Mouse (Mus musculus) spleen, postnatal 14 days (tissue): Measurements from ENCODE around the gene Olfr315.
"Not testable (repeated sequence)": the region's sequence is repeated elsewhere in the genome, so short reads cannot be mapped to it uniquely, and the experiment has no call there.

Experiments
- DNase-seq, 2 experiments: peaks; one replicate each; pipeline ENCODE4 v3.0.0; 2021 to 2022; ENCODE audit warnings: low spot score in 2 of 2

Gene Olfr315

GRCm38 (mm10) chr11:58772888-58773287, at the start of gene Olfr315:
Gene Olfr315 (plus strand): TSS chr11:58773188.
- DNase-seq, result no peak

GRCm38 (mm10) chr11:58723914-58724313, 49.1 kb upstream of the Olfr315 start, which contains the start of gene Olfr318:
Gene Olfr318 (minus strand): TSS chr11:58724014.
- no peak for DNase-seq

- not testable (repeated sequence) for DNase-seq
Measured at GRCm38 (mm10) chr11:58727896-58728650, 44.9 kb upstream of the Olfr315 start.

- no peak for DNase-seq
Measured at GRCm38 (mm10) chr11:58733372-58733771, 39.6 kb upstream of the Olfr315 start.

- no peak for DNase-seq
Measured at GRCm38 (mm10) chr11:58738792-58739262, 34.2 kb upstream of the Olfr315 start, which contains the start of gene Olfr317. Gene Olfr317 (minus strand): TSS chr11:58739212.

GRCm38 (mm10) chr11:58751096-58751495, 21.9 kb upstream of the Olfr315 start:
- DNase-seq, result not testable (repeated sequence)

- no peak for DNase-seq
Measured at GRCm38 (mm10) chr11:58752434-58752833, 20.6 kb upstream of the Olfr315 start, which contains the start of gene Olfr316. Gene Olfr316 (plus strand): TSS chr11:58752734.

- no peak for DNase-seq
Measured at GRCm38 (mm10) chr11:58782480-58783089, 9.6 kb downstream of the Olfr315 start, which contains the start of gene Olfr314. Gene Olfr314 (plus strand): TSS chr11:58782952.

GRCm38 (mm10) chr11:58784182-58784581, 11.2 kb downstream of the Olfr315 start:
- no peak for DNase-seq

GRCm38 (mm10) chr11:58787651-58788050, 14.7 kb downstream of the Olfr315 start:
- DNase-seq, result no peak

- DNase-seq, result no peak
Measured at GRCm38 (mm10) chr11:58788346-58788745, 15.4 kb downstream of the Olfr315 start.

- DNase-seq, result no peak
Measured at GRCm38 (mm10) chr11:58789532-58789931, 16.5 kb downstream of the Olfr315 start.

GRCm38 (mm10) chr11:58790053-58790452, 17.1 kb downstream of the Olfr315 start:
- no peak for DNase-seq

- DNase-seq, result no peak
Measured at GRCm38 (mm10) chr11:58790646-58791045, 17.7 kb downstream of the Olfr315 start.

GRCm38 (mm10) chr11:58795856-58796255, 22.9 kb downstream of the Olfr315 start:
- no peak for DNase-seq

GRCm38 (mm10) chr11:58796850-58797249, 23.9 kb downstream of the Olfr315 start:
- no peak for DNase-seq

- DNase-seq, result no peak
Measured at GRCm38 (mm10) chr11:58799747-58800146, 26.8 kb downstream of the Olfr315 start.

- DNase-seq, result no peak
Measured at GRCm38 (mm10) chr11:58801558-58802228, 28.7 kb downstream of the Olfr315 start, which contains the start of gene Fam183b. Gene Fam183b (minus strand): TSS chr11:58801960.

- DNase-seq, result no peak
Measured at GRCm38 (mm10) chr11:58803871-58804270, 30.9 kb downstream of the Olfr315 start.

GRCm38 (mm10) chr11:58804393-58804792, 31.4 kb downstream of the Olfr315 start:
- no peak for DNase-seq

GRCm38 (mm10) chr11:58812001-58812400, 39.0 kb downstream of the Olfr315 start:
- no peak for DNase-seq

- not testable (repeated sequence) for DNase-seq
Measured at GRCm38 (mm10) chr11:58814700-58815099, 41.7 kb downstream of the Olfr315 start, which contains the start of gene Olfr313. Gene Olfr313 (plus strand): TSS chr11:58815000.
